16 mouse cellular contexts compared by ENCODE assay signal in genomic region chr10:42042881-42043280, GRCm38 (mm10). TPM values are rescaled to one million over a fixed set of nuclear protein-coding genes. Genes with fewer than 3 reads are reported as not detected.
DNase-seq lines count a peak whose midpoint lies in the region; ATAC-seq and TF ChIP-seq lines count a peak whose summit lies in the region.
"Had no signal": no experiment of that assay in that cellular context is flagged by ENCODE, and none has a peak within 500 bp of the region (broad histone marks: within the 10 kb centered on the region; RNA-seq: fewer than 3 reads in every experiment).

No protein-coding gene starts in this region.

- H3K27me3 ChIP-seq in forebrain, postnatal 0 days (ENCODE audit: insufficient read depth, low read length), result no peaks in the 10 kb centered on the region
- no peaks in the 10 kb centered on the region for H3K27me3 ChIP-seq in forebrain, embryonic 14.5 days (replicated peaks; ENCODE audit: control insufficient read depth, insufficient read depth, low read length)
- H3K27me3 ChIP-seq in embryonic facial prominence, embryonic 14.5 days (replicated peaks; ENCODE audit: control insufficient read depth, insufficient read depth, low read length), result no peaks in the 10 kb centered on the region
- H3K27me3 ChIP-seq: CH12.LX had no signal

- intact Hi-C loops in left cerebral cortex, postnatal 4 days (cut with DNase I), result no loop called here

- peak overlapping the region; percentile 9; the same call in 1 of the 2 replicates for H3K27ac ChIP-seq in forebrain, postnatal 0 days (ENCODE audit: low read depth, low read length)
- H3K27ac ChIP-seq in forebrain, embryonic 14.5 days (ENCODE audit: low read depth, low read length), result no peak overlapping the region
- H3K27ac ChIP-seq in embryonic facial prominence, embryonic 14.5 days (replicated peaks; ENCODE audit: low read depth, low read length), result peak overlapping the region; percentile 61
- H3K27ac ChIP-seq: kidney, postnatal 0 days had no signal

- H3K4me2 ChIP-seq in forebrain, postnatal 0 days (ENCODE audit: low read depth), result 0 out of 2 replicates have a peak overlapping the region, but pooled peaks have one; percentile 0
- H3K4me2 ChIP-seq in forebrain, embryonic 14.5 days (ENCODE audit: low read length), result no peak overlapping the region
- H3K4me2 ChIP-seq in embryonic facial prominence, embryonic 14.5 days (ENCODE audit: low read depth, low read length), result no peak overlapping the region

- no peaks in the 10 kb centered on the region for H3K9me3 ChIP-seq in forebrain, postnatal 0 days (ENCODE audit: low read length)
- no peaks in the 10 kb centered on the region for H3K9me3 ChIP-seq in forebrain, embryonic 14.5 days (replicated peaks; ENCODE audit: control insufficient read depth, low read length)
- no peaks in the 10 kb centered on the region for H3K9me3 ChIP-seq in embryonic facial prominence, embryonic 14.5 days (ENCODE audit: control insufficient read depth, low read length)

- peaks cover 10% of the 10 kb centered on the region; the same call in 1 of the 2 replicates for H3K4me1 ChIP-seq in forebrain, postnatal 0 days (ENCODE audit: insufficient read depth)
- H3K4me1 ChIP-seq in forebrain, embryonic 14.5 days (ENCODE audit: control insufficient read depth, insufficient read depth, low read length), result no peaks in the 10 kb centered on the region
- peaks cover 23% of the 10 kb centered on the region for H3K4me1 ChIP-seq in embryonic facial prominence, embryonic 14.5 days (ENCODE audit: control insufficient read depth, insufficient read depth, low read length)

- H3K9ac ChIP-seq in forebrain, postnatal 0 days, result no peak overlapping the region
- H3K9ac ChIP-seq in forebrain, embryonic 14.5 days (ENCODE audit: low read length), result no peak overlapping the region
- no peak overlapping the region for H3K9ac ChIP-seq in embryonic facial prominence, embryonic 14.5 days (ENCODE audit: low read depth, low read length)

- WGBS in forebrain, postnatal 0 days, result 70% methylated on average over 1 of the region's 1 CpGs
- WGBS in forebrain, embryonic 14.5 days, result 85% methylated on average over 1 of the region's 1 CpGs
- WGBS in embryonic facial prominence, embryonic 14.5 days, result 33% methylated on average over 1 of the region's 1 CpGs

- no peaks in the 10 kb centered on the region for H3K36me3 ChIP-seq in forebrain, postnatal 0 days (ENCODE audit: insufficient read depth)
- no peaks in the 10 kb centered on the region for H3K36me3 ChIP-seq in forebrain, embryonic 14.5 days (ENCODE audit: control insufficient read depth, insufficient read depth, low read length)
- no peaks in the 10 kb centered on the region for H3K36me3 ChIP-seq in embryonic facial prominence, embryonic 14.5 days (ENCODE audit: control insufficient read depth, insufficient read depth, low read length)

- ATAC-seq in forebrain, postnatal 0 days, result peak; percentile 53; the same call in 1 of the 2 replicates
- ATAC-seq in forebrain, embryonic 14.5 days, result no peak
- no peak for ATAC-seq in embryonic facial prominence, embryonic 14.5 days (ENCODE audit: low read depth)
- ATAC-seq: activated CD4-positive, CD25-positive, alpha-beta regulatory T cell, adult 4 months had no signal

- DNase-seq in forebrain, postnatal 0 days, result peak; percentile 14
- DNase-seq in forebrain, embryonic 14.5 days (ENCODE audit: low spot score), result no peak
- DNase-seq in left cerebral cortex, adult 11 months (ENCODE audit: low spot score), result peak; percentile 48
- no peak for DNase-seq in left cerebral cortex, postnatal 4 days
- peak; percentile 39 for DNase-seq in embryonic facial prominence, embryonic 14.5 days (ENCODE audit: low spot score)
- peak; percentile 41 to 63 for DNase-seq in right cerebral cortex, postnatal 10 days (ENCODE audit: low spot score in 2 of 2)
- no peak for DNase-seq in urinary bladder, adult 18-20 months (ENCODE audit: low spot score in 2 of 2)
- no peak for DNase-seq in spleen, postnatal 10 days (ENCODE audit: low spot score in 2 of 2)
- DNase-seq: cerebellum, adult 11 months; gastrocnemius, postnatal 36 days; heart, postnatal 14 days; lung, adult 18-20 months had no signal

- TF ChIP-seq CTCF in forebrain, postnatal 0 days (IDR thresholded peaks at IDR 0.05; ENCODE audit: low read depth), result no peak

- H3K4me3 ChIP-seq in forebrain, postnatal 0 days (ENCODE audit: low read depth, low read length), result no peak overlapping the region
- H3K4me3 ChIP-seq in forebrain, embryonic 14.5 days (ENCODE audit: low read depth, low read length), result no peak overlapping the region
- no peak overlapping the region for H3K4me3 ChIP-seq in embryonic facial prominence, embryonic 14.5 days (ENCODE audit: low read depth, low read length)

RNA-seq across cellular contexts. Expression of gene Armc2, which starts 24.6 kb away (rescaled TPM):
- total RNA-seq in forebrain, postnatal 0 days (2014; rRNA removed), result 9.8 and 11.4 TPM in 2 replicates
- 10.1 and 14.1 TPM in 2 replicates for polyA plus RNA-seq in forebrain, postnatal 0 days (2015; fragmentation: Nextera tagmentation; extraction: Ambion mirVana)
- polyA plus RNA-seq in forebrain, embryonic 14.5 days (2014; fragmentation: Nextera tagmentation; extraction: Ambion mirVana), result 9.2 and 12.3 TPM in 2 replicates
- 10 to 100 TPM; 16.5 to 18.5 TPM for total RNA-seq in left cerebral cortex, postnatal 4 days (2021)
- 4.1 and 4.6 TPM in 2 replicates for polyA plus RNA-seq in embryonic facial prominence, embryonic 14.5 days (2014; fragmentation: Nextera tagmentation; extraction: Ambion mirVana)
- total RNA-seq: neutrophil, adult 5-6 weeks had no signal

Comparison
In these comparisons a context has a peak if more than half of its experiments do, and no peak if none do; other contexts are left out.
1. DNase-seq: peak in forebrain, postnatal 0 days (single experiment), left cerebral cortex, adult 11 months (single experiment), embryonic facial prominence, embryonic 14.5 days (single experiment) and right cerebral cortex, postnatal 10 days (2 of 2); none in forebrain, embryonic 14.5 days (single experiment), left cerebral cortex, postnatal 4 days (single experiment), urinary bladder, adult 18-20 months (0 of 2) and spleen, postnatal 10 days (0 of 2).